Mouse (Mus musculus) liver, embryonic 14.5 days (tissue): ENCODE results near the gene Zbtb16.

ENCODE experiments used
- CTCF ChIP-seq: IDR thresholded peaks from 2 replicates; pipeline ENCODE4 v1.5.1; 2016; ENCODE audit warnings: antibody characterized with exemption, low read depth, control low read depth
- EP300 ChIP-seq: IDR thresholded peaks from 2 replicates; pipeline ENCODE4 v1.6.1; 2016; ENCODE audit warnings: antibody characterized with exemption, low read depth

DNA sequence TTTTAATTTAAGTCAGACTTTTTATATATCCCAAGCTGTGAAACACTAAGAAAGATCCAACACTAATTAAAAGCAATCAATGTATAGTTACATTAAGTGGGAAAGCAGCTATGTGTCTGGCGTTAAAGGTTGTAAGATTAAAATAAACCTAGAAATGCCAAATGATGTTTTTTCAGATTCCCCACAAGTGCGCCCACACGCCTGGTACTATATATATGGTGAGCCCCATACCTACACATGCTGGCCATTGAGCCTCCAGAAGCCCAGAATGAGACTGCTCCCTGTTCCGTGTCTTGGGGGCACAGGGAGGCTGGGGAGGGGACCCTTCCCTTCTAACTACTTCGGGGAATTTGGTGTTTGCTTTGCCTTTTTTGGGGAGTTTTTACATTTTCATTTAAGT is 34.7 kb downstream of the Zbtb16 start:
- TF ChIP-seq CTCF: no peak
- TF ChIP-seq EP300: no peak
